Mouse (Mus musculus) heart, postnatal 25 days (tissue): ENCODE data around the gene Smim6. TPM values are rescaled to one million over a fixed set of nuclear protein-coding genes. Genes with fewer than 3 reads are reported as not detected.

ENCODE experiments used
- DNase-seq: peaks from one replicate; pipeline ENCODE4 v3.0.0; 2022; ENCODE audit warnings: low spot score
- intact Hi-C: fragments of 180-260 bp; cut with DNase I; formaldehyde crosslinking; loops from one replicate; pipeline ENCODE4 v1.15.1; 2025
- total RNA-seq, 2 experiments: library from RNA; stranded (reverse); gene quantifications; 2 replicates each; pipeline ENCODE4 v1.2.3; 2021

Smim6 gene
- under 1 TPM in 1 of 2 experiments, not detected in 1; 0.26 TPM for total RNA-seq

DNA sequence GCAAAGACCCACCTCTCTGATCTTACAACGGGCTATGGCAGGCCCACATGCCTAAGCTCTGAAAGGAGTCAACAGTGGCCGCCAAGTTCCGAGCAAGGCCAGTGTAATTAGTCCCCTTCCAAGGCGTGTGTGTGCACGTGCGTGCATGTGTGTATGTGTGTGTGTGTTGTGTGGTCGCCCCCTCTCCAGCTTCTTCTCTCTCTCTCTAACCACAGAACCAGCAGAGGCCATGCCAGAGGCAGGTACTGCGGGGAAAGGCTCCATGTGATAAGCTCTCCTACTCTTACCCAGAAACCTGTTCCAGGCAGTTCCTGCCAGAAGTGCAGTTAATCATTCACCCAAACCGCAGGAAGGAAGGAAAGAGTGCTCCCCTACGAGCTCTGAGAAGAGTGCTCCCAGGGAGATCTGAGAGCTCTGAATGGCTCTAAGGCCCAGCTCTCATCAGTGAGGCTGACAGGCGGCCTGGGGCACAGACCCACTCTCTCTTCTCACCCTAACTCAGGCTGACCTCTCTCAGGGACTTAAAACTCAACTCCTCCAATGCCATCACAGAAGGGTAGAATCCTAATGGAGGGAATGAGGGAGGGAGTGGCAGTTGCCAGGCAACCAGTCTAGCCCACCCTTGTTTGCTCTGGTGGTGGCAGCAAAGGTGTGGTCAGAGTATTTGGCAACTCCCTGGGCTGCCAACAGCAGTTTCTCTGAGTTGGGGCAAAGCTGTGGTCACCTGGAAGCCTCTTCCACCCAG lies at the start of gene Smim6:
Gene Smim6, plus strand, starts transcription at position 386 of the 745 bp plus-strand sequence.
- DNase-seq = no peak
- intact Hi-C loops = no loop called here

DNA sequence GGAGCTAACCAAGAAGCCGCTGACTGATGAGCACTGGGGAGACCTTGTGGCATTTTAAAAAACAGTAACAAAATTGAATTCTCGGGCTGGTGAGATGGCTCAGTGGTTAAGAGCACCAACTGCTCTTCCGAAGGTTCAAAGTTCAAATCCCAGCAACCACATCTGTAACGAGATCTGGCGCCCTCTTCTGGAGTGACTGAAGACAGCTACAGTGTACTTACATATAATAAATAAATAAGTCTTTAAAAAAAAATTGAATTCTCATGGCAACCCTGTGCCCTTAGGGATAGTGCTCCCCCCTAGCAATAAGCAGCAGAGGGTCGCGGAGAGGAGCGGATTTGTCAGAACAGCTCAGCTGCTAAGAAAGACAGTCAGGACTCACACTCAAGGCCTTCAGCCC lies 47.9 kb upstream of the Smim6 start:
- intact Hi-C loops = no loop called here
- DNase-seq = no peak

DNA sequence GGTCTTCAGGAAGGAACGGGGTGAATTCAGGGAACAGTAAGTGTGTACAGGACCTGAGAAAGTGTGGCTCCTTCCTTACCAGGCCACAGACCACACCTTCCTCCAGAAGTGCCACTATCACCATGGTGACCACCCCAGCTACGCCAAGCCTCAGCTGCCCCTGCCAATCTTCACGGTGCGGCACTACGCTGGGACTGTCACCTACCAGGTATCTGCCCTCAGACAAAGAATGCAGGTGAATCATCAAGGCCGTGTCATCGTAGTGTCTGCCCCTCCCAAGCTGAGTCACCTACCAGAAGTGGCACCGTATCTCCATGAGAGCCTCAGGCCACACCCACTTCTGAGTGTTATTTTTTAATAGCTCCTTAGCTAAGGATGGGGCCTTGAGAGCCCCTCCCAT lies 42.4 kb upstream of the Smim6 start:
- no peak for DNase-seq
- intact Hi-C loops = no loop called here

DNA sequence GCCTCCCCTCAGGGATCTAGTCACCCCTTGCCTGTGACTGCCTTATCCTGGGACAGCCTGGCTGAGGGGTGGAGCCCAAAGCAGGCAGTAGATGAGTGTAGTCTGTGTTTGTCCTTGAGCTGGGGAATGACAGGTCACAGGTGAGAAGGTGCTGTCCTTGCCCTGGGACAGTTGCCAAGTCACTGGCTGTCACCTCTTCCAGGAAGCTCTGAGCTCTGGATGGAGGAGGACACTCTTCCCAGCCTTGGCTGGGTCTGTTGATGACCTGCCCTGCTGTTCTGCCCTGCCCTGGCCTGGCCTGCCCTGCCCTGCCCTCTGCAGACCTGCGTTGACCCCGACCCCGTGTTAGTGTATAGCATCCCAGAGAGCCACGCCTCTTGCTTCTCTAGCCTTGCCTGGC lies 39.4 kb upstream of the Smim6 start:
- no peak for DNase-seq
- intact Hi-C loops = no loop called here

DNA sequence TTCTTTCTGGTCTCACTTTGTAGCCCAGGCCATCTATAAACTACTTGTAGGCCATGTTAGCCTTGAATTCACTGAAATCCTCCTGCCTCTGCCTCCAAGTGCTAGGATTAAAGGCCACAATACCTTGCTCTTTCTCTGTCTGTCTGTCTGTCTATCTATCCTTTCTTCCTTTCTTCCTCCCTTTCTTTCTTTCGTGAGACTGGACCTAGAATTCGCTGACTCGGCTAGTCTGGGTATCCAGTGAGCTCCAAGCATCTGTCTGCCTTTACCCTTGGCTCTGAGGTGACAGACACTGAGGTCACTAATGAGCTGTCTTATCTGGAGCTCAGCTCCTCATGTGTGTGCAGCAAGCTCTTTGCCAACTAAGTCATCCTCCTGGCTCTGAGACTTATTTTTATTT lies 35.9 kb upstream of the Smim6 start:
- intact Hi-C loops = no loop called here
- DNase-seq = no peak

DNA sequence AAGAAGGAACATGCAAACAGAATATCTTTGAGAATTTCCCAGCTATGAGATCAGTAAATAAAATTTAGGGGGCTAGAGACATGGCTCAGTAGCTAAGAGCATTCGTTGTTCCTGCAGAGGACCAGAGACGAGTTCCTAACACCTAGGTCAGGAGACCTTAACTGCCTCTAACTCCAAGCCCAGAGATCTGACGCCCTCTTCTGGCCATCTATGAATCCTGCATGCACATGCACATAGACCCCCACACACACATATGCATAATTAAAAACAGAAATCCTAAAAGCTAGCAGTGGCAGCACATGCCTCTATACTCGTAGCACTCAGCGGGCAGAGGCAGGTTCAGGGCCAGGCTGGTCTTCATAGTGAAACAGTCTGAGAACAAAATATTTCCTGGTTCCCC lies 35.4 kb upstream of the Smim6 start:
- intact Hi-C loops = no loop called here
- DNase-seq = no peak

DNA sequence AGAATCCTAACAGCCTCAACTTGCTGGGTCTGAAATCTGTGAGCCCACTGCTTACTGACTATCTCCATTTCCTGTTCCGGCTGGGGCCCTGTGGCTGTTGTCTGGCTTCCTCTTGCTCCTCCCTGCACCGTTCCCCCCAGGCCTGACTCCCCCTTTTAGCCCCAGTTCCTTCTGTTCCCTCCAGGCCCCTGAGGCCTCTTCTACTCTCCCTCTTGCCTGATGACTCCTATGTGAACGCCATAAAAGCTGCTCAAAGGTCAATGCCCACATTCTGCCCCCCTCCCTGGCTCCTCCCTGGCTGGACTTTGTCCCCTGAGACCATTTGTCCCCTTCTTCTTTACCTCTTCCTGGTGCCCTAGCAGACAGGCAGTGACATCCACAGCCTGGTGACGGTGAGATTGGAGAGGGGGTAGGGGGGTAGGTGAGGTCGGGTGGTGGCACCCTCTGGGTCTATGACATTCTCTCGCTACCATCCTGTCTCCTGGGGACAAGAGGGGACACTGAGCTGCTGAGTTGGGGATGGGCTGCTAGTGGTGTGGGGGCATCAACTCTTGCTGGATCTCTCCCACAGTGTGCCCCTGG lies 34.6 kb upstream of the Smim6 start:
- intact Hi-C loops = no loop called here
- no peak for DNase-seq

DNA sequence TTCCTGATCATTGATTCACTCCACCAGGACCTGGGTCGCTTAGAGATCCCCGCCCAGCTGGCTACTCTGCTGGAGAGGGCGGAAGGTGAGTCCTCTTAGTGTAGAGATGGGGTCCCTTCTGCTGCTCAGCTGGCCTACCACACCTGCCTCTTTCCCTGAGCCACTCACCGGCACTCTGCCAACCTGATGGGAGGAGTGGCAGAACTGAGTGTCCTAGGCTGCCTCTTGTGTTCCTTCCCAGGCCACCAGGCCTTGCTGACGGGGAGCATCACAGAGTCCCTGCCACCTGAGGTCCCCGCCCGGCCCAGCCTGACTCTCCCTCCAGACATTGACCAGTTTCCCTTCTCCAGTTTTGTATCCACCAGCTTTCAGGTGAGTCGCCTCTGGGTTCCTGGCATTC lies 33.7 kb upstream of the Smim6 start:
- DNase-seq = no peak
- intact Hi-C loops = no loop called here

DNA sequence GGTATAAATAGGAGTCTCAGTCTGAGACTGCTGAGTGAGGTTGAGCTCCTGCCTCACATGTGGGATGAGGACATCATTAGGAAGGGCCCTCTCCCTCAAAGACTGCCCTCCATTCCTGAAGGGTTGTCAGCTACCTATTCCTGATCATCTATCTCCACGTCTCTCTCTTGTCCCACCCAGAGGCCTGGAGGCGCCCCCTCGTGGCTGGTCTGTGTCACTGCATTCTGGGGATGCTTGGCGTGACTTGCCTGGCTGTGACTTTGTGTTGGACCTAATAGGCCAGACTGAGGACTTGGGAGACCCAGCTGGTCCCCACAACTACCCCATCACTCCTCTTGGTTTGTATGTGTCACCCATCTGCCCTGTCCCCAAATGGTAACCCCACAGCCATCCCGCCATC lies 30.8 kb upstream of the Smim6 start:
- intact Hi-C loops = loop anchor here (5.0 kb wide), 1 partner anchor 159 kb away; no protein-coding TSS in a partner anchor
- DNase-seq = no peak

DNA sequence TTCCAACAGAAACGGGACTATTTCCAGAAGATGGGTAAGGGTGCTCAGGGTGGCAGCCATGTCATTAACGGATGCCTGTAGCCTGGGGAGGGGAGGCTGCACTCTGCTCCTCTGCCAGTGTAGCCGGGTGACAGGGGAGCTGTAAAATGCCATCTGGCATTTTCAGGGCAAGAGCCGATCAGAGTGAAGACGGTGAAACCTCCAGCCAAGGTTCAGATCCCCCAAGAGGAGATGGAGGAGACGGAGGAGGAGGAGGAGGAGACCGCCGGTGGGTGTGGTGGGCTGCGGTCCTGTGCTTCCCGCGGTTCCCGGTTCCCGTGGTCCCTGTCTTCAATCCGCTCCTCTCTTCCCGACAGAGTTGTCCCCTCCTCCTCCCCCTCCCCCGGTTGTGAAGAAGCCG lies 28.6 kb upstream of the Smim6 start:
- intact Hi-C loops = loop anchor here (5.0 kb wide), 1 partner anchor 161 kb away; no protein-coding TSS in a partner anchor
- DNase-seq = no peak

DNA sequence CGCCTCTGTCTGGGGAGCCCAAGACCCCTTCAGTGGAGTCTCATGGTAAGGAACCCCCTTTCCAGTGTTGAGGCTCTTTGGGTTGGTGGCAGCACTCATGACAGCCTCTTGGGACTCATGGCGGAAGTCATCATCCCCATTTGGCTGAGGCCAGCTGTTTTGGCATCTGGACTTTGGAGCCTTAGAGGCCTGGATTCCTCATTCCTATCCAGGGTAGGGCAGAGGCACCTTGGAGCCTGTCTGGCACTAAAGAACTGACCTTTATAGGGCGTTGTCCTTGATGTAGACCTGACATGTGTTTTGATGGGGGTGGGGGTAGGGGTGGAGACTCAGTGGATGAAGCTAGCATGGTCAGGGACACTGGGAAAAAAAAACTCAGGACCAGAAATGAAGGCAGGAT lies 27.5 kb upstream of the Smim6 start:
- no peak for DNase-seq

DNA sequence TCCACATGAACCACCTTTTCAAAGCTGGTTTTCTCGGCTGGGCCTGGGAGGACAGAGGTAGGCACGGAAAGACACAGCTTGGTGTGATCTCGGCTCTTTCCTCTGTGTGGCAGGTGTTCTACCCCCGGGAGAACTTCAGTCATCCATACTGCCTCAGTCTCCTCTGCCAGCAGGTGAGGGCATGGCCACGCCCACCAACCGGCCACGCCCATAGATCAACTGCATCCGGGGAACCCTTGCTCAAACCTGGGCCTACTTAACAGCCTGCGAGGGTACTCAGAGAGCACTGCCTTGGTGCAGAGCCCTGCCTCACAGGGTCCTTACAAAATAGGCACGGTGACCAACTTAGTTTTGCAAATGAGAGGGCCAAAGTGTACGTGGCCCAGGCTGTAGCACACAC lies 26.5 kb upstream of the Smim6 start:
- DNase-seq = no peak
- intact Hi-C loops = no loop called here

More for the DNA sequence above, 27.5 kb upstream of the Smim6 start:
- intact Hi-C loops = loop anchor here (5.0 kb wide), 1 partner anchor 162 kb away; no protein-coding TSS in a partner anchor

DNA sequence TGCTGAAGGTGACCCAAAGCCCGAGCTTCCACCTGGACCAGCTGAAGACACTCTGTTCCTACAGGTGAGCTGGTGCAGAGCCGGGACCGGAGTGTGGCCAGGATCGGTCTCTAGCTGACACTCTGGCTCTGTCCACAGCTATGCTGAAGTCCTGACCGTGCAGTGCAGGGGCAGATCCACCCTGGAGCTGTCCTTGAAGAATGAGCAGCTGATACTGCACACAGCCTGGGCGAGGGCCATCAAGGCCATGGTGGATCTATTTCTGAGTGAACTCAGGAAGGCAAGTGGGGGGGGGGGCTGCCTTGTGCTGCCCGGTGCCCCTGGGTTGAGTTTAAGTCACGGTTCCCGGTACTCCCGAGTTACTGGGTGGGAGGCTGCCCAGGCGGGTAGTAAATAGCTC lies 25.4 kb upstream of the Smim6 start:
- intact Hi-C loops = no loop called here
- DNase-seq = no peak

DNA sequence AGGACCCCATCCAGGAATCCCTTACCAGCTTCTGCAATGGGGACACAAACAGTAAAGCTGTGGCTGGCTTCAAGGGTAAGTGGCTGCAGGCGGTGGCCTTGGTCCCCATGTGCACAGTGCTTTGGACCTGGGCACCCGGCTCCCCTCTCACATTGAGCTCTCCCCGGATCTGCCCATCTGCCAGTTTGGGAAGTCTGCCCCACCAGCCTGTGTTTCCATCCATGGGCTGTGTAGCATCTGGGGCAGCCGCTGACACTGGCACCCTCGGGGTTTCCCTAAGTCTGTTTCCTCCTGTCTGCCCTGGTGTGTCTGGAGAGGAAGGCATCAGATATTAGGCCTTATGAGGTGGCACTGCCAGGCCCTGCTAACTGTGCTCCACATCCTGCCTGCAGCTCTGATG lies 23.8 kb upstream of the Smim6 start:
- DNase-seq = no peak
- intact Hi-C loops = no loop called here

DNA sequence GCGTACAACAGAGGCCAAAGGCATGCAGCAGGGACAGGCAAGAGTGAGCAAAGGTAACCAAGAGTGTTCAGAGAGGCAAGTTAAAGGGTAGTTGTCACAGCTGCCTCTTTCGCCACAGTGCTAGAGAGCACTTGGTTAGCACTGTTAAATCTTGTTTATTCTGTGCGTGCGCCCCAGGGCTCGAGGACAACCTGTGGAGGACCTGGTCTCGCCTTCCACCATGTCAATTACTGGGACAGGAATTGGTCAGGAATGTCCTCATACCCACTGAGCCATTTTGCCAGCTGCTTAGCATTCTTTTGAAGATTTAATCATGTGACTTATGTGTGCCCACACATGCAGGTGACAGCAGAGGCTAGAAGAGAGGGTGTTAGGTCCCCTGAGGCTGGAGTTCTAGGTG lies 22.7 kb upstream of the Smim6 start:
- intact Hi-C loops = no loop called here
- no peak for DNase-seq

DNA sequence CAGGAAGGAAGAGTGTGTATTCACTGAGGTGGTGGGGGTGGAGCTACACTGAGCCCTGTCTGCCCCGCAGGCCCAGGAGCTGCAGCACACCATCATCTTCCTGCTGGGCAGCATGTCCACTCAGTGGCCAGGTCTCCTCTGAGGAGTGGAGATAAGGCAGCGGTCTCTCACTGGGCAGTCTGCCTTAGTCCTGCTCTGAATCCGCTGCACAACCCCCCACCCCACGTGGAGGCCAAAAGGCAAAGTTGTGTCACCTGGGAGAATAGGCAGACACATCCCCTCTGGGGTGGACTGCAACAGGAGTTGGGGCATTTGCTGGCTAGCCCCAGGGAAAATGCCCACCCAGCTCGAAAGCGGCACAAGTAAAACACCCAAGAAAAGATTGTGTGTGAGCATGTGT lies 19.6 kb upstream of the Smim6 start:
- DNase-seq = no peak
- intact Hi-C loops = no loop called here

DNA sequence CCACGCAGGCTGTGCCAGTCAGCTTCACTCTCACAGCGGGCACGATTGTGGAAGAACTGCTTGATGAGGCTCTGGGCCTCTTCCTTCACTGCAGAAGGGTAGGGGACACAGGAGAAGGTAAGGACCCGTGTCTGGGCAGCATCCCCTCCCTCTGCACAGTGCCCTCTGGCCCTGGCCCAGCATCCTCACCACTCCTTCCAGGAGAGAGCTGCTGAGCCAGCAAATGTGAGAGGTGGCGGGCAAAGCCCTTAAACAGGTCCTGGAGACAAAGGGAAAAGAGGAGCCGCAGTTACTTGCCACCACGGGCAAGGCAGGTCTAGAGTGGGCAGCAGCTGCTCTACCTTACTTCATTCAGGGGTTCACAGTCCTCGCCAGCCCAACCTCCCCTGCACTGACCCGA lies 18.7 kb upstream of the Smim6 start:
- no peak for DNase-seq
- intact Hi-C loops = no loop called here

DNA sequence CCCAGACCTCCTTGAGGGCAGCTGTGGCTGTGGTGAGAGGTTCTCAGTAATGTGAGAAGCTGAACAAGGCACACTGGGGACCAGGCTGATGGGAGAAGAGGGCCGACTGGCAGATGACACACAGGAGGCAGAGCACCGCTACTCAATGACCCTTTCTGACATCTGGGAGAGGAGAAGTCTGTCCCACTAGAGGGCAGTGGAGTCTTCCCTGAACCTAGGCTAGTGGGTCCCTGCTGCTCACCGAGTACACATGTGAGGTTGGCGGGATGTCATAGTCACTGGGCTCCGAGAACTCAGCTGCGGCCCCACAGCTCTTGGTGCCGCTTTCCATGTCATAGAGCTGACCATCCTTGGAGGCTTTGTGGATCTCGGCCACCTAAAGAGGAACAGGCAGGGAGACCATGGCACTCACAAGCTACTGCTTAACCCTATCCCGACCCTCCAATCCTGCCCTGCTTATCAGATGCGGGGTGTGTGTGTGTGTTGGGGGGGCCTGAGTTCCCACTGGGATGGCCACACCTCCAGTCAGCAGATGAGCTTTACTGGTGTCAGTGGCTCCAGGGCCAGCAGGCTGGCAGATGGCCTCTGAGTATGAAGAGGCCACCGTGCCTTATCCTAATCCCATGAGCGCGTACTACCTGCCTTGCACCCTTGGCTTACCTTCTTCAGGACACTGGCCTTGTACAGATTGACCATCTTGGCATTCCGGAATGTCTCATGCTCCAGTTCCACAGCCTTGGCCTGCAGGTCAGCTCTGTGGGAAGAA lies 16.9 kb upstream of the Smim6 start:
- intact Hi-C loops = no loop called here
- DNase-seq = no peak

DNA sequence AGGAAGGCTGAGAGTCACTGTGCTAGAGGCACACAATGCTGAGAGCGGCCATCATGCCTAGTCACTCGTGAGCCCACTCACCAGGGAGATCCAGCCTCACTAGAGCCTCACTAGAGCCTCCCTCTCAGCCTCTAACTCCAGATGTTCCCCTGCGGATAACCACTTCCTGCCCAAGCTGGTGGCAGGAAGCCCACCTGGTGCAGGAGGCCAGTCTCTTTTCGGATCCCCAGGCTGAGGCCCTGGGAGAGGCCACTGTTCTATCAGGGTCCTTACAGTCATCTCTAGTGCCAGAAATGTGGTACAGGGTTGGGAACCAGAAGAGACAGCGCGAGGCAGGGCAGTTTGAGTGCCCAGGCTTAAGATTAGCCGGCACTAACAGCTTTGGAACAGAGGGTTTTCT lies 13.4 kb upstream of the Smim6 start:
- intact Hi-C loops = no loop called here
- no peak for DNase-seq

DNA sequence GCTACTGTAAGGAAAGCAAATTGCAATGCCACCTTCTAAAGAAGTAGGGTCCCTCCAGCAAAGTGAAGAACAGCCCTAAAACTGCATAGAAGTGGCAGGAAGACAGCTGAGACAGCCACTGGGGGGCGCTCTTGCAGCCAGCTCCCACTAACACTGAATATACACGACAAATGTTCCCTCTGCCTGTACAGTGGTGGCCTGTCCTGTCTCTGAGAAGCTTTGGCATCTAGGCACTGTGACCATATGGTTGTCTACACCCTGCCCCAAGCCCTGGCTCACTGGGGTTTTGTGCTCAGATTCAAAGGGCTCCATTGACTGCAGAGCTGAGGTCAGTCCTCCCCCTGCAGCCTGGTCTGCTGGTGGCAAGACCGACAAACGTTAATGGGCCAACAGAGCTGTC lies 12.9 kb upstream of the Smim6 start:
- DNase-seq = no peak
- intact Hi-C loops = no loop called here
